Mouse (Mus musculus): ENCODE data around the gene Brap. TPM values are rescaled to one million over a fixed set of nuclear protein-coding genes. Genes with fewer than 3 reads are reported as not detected.
"Not testable (repeated sequence)": the region's sequence is repeated elsewhere in the genome, so short reads cannot be mapped to it uniquely, and the experiment has no call there.

The Brap gene
- polyA plus RNA-seq (2012; ENCODE audit: insufficient read depth, insufficient read length, low replicate concordance, missing spikeins): not detected in 2 replicates

- Histone ChIP-seq H3K4me3 (ENCODE audit: insufficient read depth, low read depth, low read length) (peak within 1 kb of the TSS; percentile 85), H3K4me1 (ENCODE audit: control insufficient read depth, insufficient read depth, low read length) (peaks cover 10% of the 10 kb centered on the region; the same call in 1 of the 2 replicates), H3K27ac (ENCODE audit: insufficient read depth, low read depth, low read length) (peak within 1 kb of the TSS; percentile 27; the same call in 1 of the 2 replicates)
- TF ChIP-seq CTCF (IDR thresholded peaks at IDR 0.05; ENCODE audit: insufficient read depth, low read depth, low read length): no peak
- TF ChIP-seq POLR2A (IDR thresholded peaks at IDR 0.05; ENCODE audit: insufficient read depth, low read depth, low read length): peak; percentile 85
- WGBS: under 1% methylated on average over 85 of the region's 85 CpGs
These were observed at the start of gene Brap, which contains the start of gene Acad10 for GRCm38 (mm10) chr5:121660059-121660896. Gene Brap, plus strand, starts transcription at chr5:121660563. Gene Acad10, minus strand, starts transcription at chr5:121660514.

GRCm38 (mm10) chr5:121612036-121612435 lies 48.3 kb upstream of the Brap start:
- TF ChIP-seq CTCF (IDR thresholded peaks at IDR 0.05; ENCODE audit: insufficient read depth, low read depth, low read length): no peak
- TF ChIP-seq POLR2A (IDR thresholded peaks at IDR 0.05; ENCODE audit: insufficient read depth, low read depth, low read length): no peak
- 74% methylated on average over 6 of the region's 6 CpGs for WGBS
- H3K4me1 ChIP-seq (ENCODE audit: control insufficient read depth, insufficient read depth, low read length): no peaks in the 10 kb centered on the region
- no peak overlapping the region for H3K27ac ChIP-seq (ENCODE audit: insufficient read depth, low read depth, low read length)
- no peak overlapping the region for H3K4me3 ChIP-seq (ENCODE audit: insufficient read depth, low read depth, low read length)

GRCm38 (mm10) chr5:121614921-121615320 lies 45.4 kb upstream of the Brap start:
- H3K4me3 ChIP-seq (ENCODE audit: insufficient read depth, low read depth, low read length); H3K27ac ChIP-seq (ENCODE audit: insufficient read depth, low read depth, low read length); H3K4me1 ChIP-seq (ENCODE audit: control insufficient read depth, insufficient read depth, low read length): not testable (repeated sequence)
- WGBS: 77% methylated on average over 3 of the region's 3 CpGs

GRCm38 (mm10) chr5:121618592-121619513 lies 41.5 kb upstream of the Brap start, which contains the start of gene Acad12:
Gene Acad12, minus strand, starts transcription at chr5:121618938.
- WGBS: under 1% methylated on average over 46 of the region's 58 CpGs
- peak within 1 kb of the TSS; percentile 80 for H3K4me3 ChIP-seq (ENCODE audit: insufficient read depth, low read depth, low read length)
- no peaks in the 10 kb centered on the region for H3K4me1 ChIP-seq (ENCODE audit: control insufficient read depth, insufficient read depth, low read length)
- H3K27ac ChIP-seq (ENCODE audit: insufficient read depth, low read depth, low read length): peak within 1 kb of the TSS; percentile 92
- no peak for TF ChIP-seq CTCF (IDR thresholded peaks at IDR 0.05; ENCODE audit: insufficient read depth, low read depth, low read length)
- peak; percentile 98 for TF ChIP-seq POLR2A (IDR thresholded peaks at IDR 0.05; ENCODE audit: insufficient read depth, low read depth, low read length)

- TF ChIP-seq POLR2A (IDR thresholded peaks at IDR 0.05; ENCODE audit: insufficient read depth, low read depth, low read length) (no peak), CTCF (IDR thresholded peaks at IDR 0.05; ENCODE audit: insufficient read depth, low read depth, low read length) (no peak)
- Histone ChIP-seq H3K4me1 (ENCODE audit: control insufficient read depth, insufficient read depth, low read length) (no peaks in the 10 kb centered on the region), H3K4me3 (ENCODE audit: insufficient read depth, low read depth, low read length) (no peak overlapping the region), H3K27ac (ENCODE audit: insufficient read depth, low read depth, low read length) (no peak overlapping the region)
- WGBS: 96% methylated on average over 5 of the region's 5 CpGs
These were observed 39.3 kb upstream of the Brap start for GRCm38 (mm10) chr5:121621102-121621501.

- 74% methylated on average over 3 of the region's 3 CpGs for WGBS
- H3K27ac ChIP-seq (ENCODE audit: insufficient read depth, low read depth, low read length): no peak overlapping the region
- no peak overlapping the region for H3K4me3 ChIP-seq (ENCODE audit: insufficient read depth, low read depth, low read length)
- no peak for TF ChIP-seq POLR2A (IDR thresholded peaks at IDR 0.05; ENCODE audit: insufficient read depth, low read depth, low read length)
- TF ChIP-seq CTCF (IDR thresholded peaks at IDR 0.05; ENCODE audit: insufficient read depth, low read depth, low read length): no peak
- H3K4me1 ChIP-seq (ENCODE audit: control insufficient read depth, insufficient read depth, low read length): no peaks in the 10 kb centered on the region
These were observed 37.1 kb upstream of the Brap start for GRCm38 (mm10) chr5:121623241-121623640.

GRCm38 (mm10) chr5:121627871-121628270 lies 32.5 kb upstream of the Brap start:
- Histone ChIP-seq H3K27ac (ENCODE audit: insufficient read depth, low read depth, low read length) (no peak overlapping the region), H3K4me3 (ENCODE audit: insufficient read depth, low read depth, low read length) (no peak overlapping the region), H3K4me1 (ENCODE audit: control insufficient read depth, insufficient read depth, low read length) (no peaks in the 10 kb centered on the region)
- TF ChIP-seq POLR2A (IDR thresholded peaks at IDR 0.05; ENCODE audit: insufficient read depth, low read depth, low read length) (no peak), CTCF (IDR thresholded peaks at IDR 0.05; ENCODE audit: insufficient read depth, low read depth, low read length) (no peak)
- 0% methylated on average over 1 of the region's 1 CpGs for WGBS

GRCm38 (mm10) chr5:121631106-121631647 lies 29.2 kb upstream of the Brap start:
- 70% methylated on average over 8 of the region's 9 CpGs for WGBS
- H3K27ac ChIP-seq (ENCODE audit: insufficient read depth, low read depth, low read length); H3K4me3 ChIP-seq (ENCODE audit: insufficient read depth, low read depth, low read length); H3K4me1 ChIP-seq (ENCODE audit: control insufficient read depth, insufficient read depth, low read length): not testable (repeated sequence)
